ENCODE assay signal across 22 mouse cellular contexts in genomic region chr8:77829764-77830163, GRCm38 (mm10).
DNase-seq lines count a peak whose midpoint lies in the region; ATAC-seq lines count a peak whose summit lies in the region.
"Had no signal": no experiment of that assay in that cellular context is flagged by ENCODE, and none has a peak within 500 bp of the region (broad histone marks: within the 10 kb centered on the region; RNA-seq: fewer than 3 reads in every experiment).

No protein-coding gene starts in this region.

- no peak overlapping the region for H3K4me2 ChIP-seq in hindbrain, embryonic 14.5 days (replicated peaks)
- H3K4me2 ChIP-seq in embryonic facial prominence, embryonic 12.5 days (replicated peaks), result peak overlapping the region; percentile 25; the same call in 1 of the 2 replicates
- peak overlapping the region; percentile 24 for H3K4me2 ChIP-seq in limb, embryonic 12.5 days
- H3K4me2 ChIP-seq: forebrain, embryonic 12.5 days; heart, embryonic 15.5 days; midbrain, embryonic 15.5 days had no signal

- H3K9me3 ChIP-seq in hindbrain, embryonic 10.5 days, result no peaks in the 10 kb centered on the region
- H3K9me3 ChIP-seq in hindbrain, embryonic 14.5 days (ENCODE audit: control insufficient read depth, low read length), result no peaks in the 10 kb centered on the region
- no peaks in the 10 kb centered on the region for H3K9me3 ChIP-seq in embryonic facial prominence, embryonic 12.5 days
- no peaks in the 10 kb centered on the region for H3K9me3 ChIP-seq in limb, embryonic 12.5 days
- H3K9me3 ChIP-seq: forebrain, embryonic 12.5 days; G1E; heart, embryonic 15.5 days; midbrain, embryonic 15.5 days had no signal

- peaks cover 25% of the 10 kb centered on the region for H3K4me1 ChIP-seq in hindbrain, embryonic 10.5 days (replicated peaks)
- H3K4me1 ChIP-seq in hindbrain, embryonic 14.5 days (replicated peaks; ENCODE audit: control insufficient read depth, insufficient read depth, low read length), result no peaks in the 10 kb centered on the region
- H3K4me1 ChIP-seq in embryonic facial prominence, embryonic 12.5 days, result peaks cover 36% of the 10 kb centered on the region
- peaks cover 56% of the 10 kb centered on the region for H3K4me1 ChIP-seq in limb, embryonic 12.5 days (replicated peaks)

- H3K27me3 ChIP-seq in hindbrain, embryonic 10.5 days (ENCODE audit: insufficient read depth, poor library complexity, severe bottlenecking), result no peaks in the 10 kb centered on the region
- no peaks in the 10 kb centered on the region for H3K27me3 ChIP-seq in hindbrain, embryonic 14.5 days (ENCODE audit: control insufficient read depth, insufficient read depth, low read length)
- H3K27me3 ChIP-seq in embryonic facial prominence, embryonic 12.5 days, result no peaks in the 10 kb centered on the region
- H3K27me3 ChIP-seq in limb, embryonic 12.5 days, result no peaks in the 10 kb centered on the region
- H3K27me3 ChIP-seq: forebrain, embryonic 12.5 days; heart, embryonic 15.5 days; midbrain, embryonic 15.5 days had no signal

- no peaks in the 10 kb centered on the region for H3K36me3 ChIP-seq in hindbrain, embryonic 10.5 days
- H3K36me3 ChIP-seq in hindbrain, embryonic 14.5 days (replicated peaks; ENCODE audit: control insufficient read depth, insufficient read depth), result no peaks in the 10 kb centered on the region
- no peaks in the 10 kb centered on the region for H3K36me3 ChIP-seq in embryonic facial prominence, embryonic 12.5 days
- no peaks in the 10 kb centered on the region for H3K36me3 ChIP-seq in limb, embryonic 12.5 days
- H3K36me3 ChIP-seq: forebrain, embryonic 12.5 days; G1E; heart, embryonic 15.5 days; midbrain, embryonic 15.5 days had no signal

- H3K27ac ChIP-seq in hindbrain, embryonic 10.5 days, result peak overlapping the region; percentile 30; the same call in 1 of the 2 replicates
- H3K27ac ChIP-seq in hindbrain, embryonic 14.5 days, result no peak overlapping the region
- H3K27ac ChIP-seq in embryonic facial prominence, embryonic 12.5 days, result peak overlapping the region; percentile 94
- peak overlapping the region; percentile 88 for H3K27ac ChIP-seq in limb, embryonic 12.5 days
- H3K27ac ChIP-seq: forebrain, embryonic 12.5 days; heart, embryonic 15.5 days; layer of hippocampus, adult 2 months; left cerebral cortex, adult 2 months; midbrain, embryonic 15.5 days had no signal

- no peak overlapping the region for H3K4me3 ChIP-seq in hindbrain, embryonic 10.5 days
- H3K4me3 ChIP-seq in hindbrain, embryonic 14.5 days (replicated peaks; ENCODE audit: low read length), result no peak overlapping the region
- no peak overlapping the region for H3K4me3 ChIP-seq in embryonic facial prominence, embryonic 12.5 days
- H3K4me3 ChIP-seq in limb, embryonic 12.5 days (replicated peaks), result no peak overlapping the region
- H3K4me3 ChIP-seq: forebrain, embryonic 12.5 days; heart, embryonic 15.5 days; layer of hippocampus, adult 2 months; left cerebral cortex, adult 2 months; midbrain, embryonic 15.5 days; myocyte had no signal

- ATAC-seq in hindbrain, embryonic 14.5 days (ENCODE audit: low FRiP score), result no peak
- 0 out of 2 replicates have a peak, but pooled peaks have one; percentile 11 for ATAC-seq in embryonic facial prominence, embryonic 12.5 days (ENCODE audit: insufficient number of reproducible peaks, insufficient read depth, low FRiP score, low TSS enrichment)
- peak; percentile 85 for ATAC-seq in limb, embryonic 12.5 days (ENCODE audit: insufficient number of reproducible peaks, insufficient read depth, low FRiP score, low TSS enrichment, low read depth)
- ATAC-seq: activated CD4-positive, CD25-positive, alpha-beta regulatory T cell, adult 4 months; liver, postnatal 0 days; midbrain, embryonic 15.5 days had no signal

- WGBS in hindbrain, embryonic 10.5 days, result 69% methylated on average over 5 of the region's 5 CpGs
- 87% methylated on average over 5 of the region's 5 CpGs for WGBS in hindbrain, embryonic 14.5 days
- 25% methylated on average over 5 of the region's 5 CpGs for WGBS in embryonic facial prominence, embryonic 12.5 days
- 10% methylated on average over 5 of the region's 5 CpGs for WGBS in limb, embryonic 12.5 days

- no peak overlapping the region for H3K9ac ChIP-seq in hindbrain, embryonic 14.5 days
- H3K9ac ChIP-seq in embryonic facial prominence, embryonic 12.5 days, result no peak overlapping the region
- no peak overlapping the region for H3K9ac ChIP-seq in limb, embryonic 12.5 days (replicated peaks)
- H3K9ac ChIP-seq: forebrain, embryonic 12.5 days; heart, embryonic 15.5 days; liver, postnatal 0 days; midbrain, embryonic 15.5 days had no signal

- DNase-seq in hindbrain, embryonic 10.5 days (ENCODE audit: low spot score), result peak; percentile 5
- no peak for DNase-seq in hindbrain, embryonic 14.5 days (ENCODE audit: low spot score)
- DNase-seq in embryo, embryonic 10.5 days (ENCODE audit: low spot score), result peak; percentile 50
- no peak for DNase-seq in layer of hippocampus, adult 9-10 months (ENCODE audit: low spot score)
- DNase-seq in cerebellum, adult 9-10 months, result no peak
- DNase-seq in left cerebral cortex, adult 9 months (ENCODE audit: low spot score in 2 of 2), result no peak
- DNase-seq: adrenal gland, postnatal 14 days; cerebellum, postnatal 14 days; gastrocnemius, postnatal 14 days; kidney, postnatal 10 days; liver, postnatal 0 days; lung, postnatal 10 days had no signal

Comparison
In these comparisons a context has a peak if more than half of its experiments do, and no peak if none do; other contexts are left out.
1. DNase-seq: peak in hindbrain, embryonic 10.5 days (single experiment) and embryo, embryonic 10.5 days (single experiment); none in hindbrain, embryonic 14.5 days (single experiment), layer of hippocampus, adult 9-10 months (single experiment), cerebellum, adult 9-10 months (single experiment) and left cerebral cortex, adult 9 months (0 of 2).